Mouse (Mus musculus): ENCODE data around the gene Zfp667. TPM values are rescaled to one million over a fixed set of nuclear protein-coding genes. Genes with fewer than 3 reads are reported as not detected.
"Not testable (repeated sequence)": the region's sequence is repeated elsewhere in the genome, so short reads cannot be mapped to it uniquely, and the experiment has no call there.

The Zfp667 gene
- total RNA-seq, 1 experiment from 2014 or later = 7.8 TPM

DNA sequence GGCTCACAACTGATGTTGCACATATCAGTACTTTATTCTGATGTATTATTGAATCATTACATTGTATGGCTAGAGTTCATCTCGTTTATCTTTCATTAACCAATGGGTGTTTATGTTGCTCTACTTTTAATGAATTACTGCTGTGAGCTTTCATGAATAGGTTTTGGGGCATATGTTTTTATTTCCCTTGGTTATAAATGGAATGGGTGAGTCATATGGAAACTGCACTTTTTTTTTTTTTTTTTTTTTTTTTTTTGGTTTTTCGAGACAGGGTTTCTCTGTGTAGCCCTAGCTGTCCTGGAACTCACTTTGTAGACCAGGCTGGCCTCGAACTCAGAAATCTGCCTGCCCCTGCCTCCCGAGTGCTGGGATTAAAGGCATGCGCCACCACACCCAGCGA is 4.7 kb downstream of the Zfp667 start:
- not testable (repeated sequence) for ATAC-seq (replicated peaks; ENCODE audit: low read depth, poor library complexity, severe bottlenecking)

DNA sequence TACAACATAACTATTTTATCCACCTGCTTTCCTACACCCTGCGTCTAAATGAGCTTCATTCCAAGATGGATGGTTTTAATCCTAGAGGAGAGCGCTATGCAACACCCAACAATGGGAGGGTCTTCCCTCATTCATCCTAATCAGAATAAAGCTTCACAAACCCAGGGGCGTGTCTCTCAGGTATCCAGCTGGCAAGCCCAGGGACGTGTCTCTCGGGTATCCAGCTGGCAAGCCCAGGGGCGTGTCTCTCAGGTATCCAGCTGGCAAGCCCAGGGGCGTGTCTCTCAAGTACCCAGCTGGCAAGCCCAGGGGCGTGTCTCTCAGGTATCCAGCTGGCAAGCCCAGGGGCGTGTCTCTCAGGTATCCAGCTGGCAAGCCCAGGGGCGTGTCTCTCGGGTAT is 14.4 kb downstream of the Zfp667 start:
- not testable (repeated sequence) for ATAC-seq (replicated peaks; ENCODE audit: low read depth, poor library complexity, severe bottlenecking)

DNA sequence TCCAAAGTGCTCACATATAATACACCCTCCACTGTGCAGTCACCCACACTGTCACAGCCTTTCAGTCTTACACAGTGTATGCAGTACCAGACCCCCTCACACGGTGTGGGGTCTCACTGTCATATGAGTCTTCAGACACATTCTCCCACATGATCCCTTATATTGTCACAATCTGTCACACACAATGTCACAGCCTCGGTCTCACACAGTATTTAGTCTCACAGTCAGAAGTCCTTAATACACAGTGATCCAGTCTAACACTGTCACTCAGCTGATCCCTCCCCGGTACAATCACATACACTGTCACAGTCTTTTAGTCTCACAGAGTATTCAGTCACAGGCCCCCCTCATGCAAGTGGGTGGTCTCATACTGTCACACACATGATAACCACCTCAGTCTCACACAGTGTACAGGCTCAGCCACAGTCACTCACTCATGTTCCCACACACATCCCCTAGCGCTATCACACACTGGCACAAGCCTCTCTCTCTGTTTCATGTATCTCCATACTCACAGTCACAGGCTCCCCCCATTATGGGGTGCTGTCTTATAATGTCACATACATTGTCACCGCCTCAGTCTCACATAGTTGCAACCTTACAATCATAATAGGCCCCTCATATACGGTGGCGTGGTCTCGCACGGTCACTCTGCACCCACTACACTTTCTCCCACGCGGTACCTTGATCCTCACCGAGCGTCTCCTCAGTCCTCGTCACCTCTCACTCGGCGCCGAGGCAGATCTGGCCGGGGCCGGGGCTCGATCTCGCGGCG is 44.3 kb downstream of the Zfp667 start:
- ATAC-seq (replicated peaks; ENCODE audit: low read depth, poor library complexity, severe bottlenecking) = peak; percentile 29

DNA sequence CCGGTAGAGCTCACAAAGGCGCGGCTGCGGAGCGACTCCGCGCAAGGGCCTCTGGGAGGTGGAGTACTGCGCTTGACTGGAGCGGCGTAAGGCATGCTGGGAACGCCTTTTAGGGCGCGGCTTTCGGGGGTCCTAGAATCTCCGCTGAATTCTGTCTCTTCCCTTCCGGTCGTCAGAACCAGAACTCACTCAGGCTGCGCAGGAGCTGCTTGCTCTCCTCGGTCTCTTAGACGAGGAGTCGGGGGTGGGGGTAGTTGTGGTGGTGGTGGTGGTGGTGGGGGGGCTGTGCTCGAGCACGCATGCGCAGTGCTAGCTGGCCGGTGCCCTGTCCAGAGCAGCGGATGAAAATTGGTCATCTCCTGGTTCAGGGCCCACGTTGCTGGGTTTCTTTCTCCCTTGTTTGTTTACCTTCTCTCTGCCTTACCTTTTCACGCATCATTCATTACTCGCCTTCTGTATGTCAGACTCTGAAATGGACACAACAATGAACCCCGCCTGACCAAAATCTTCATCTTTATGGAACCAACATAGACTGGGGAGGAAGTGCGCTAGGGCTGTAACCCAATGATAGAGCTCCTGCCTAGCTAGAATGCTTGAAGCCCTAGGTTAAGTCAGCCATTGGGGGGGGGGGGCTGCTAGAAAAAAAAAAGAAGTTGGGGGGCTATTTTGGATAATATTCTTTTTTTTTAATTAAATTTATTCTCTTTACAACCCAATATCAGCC is 45.0 kb downstream of the Zfp667 start, which contains the start of gene Zfp583:
Zfp583 (minus strand) TSS at position 53 of the 724 bp plus-strand sequence.
- peak; percentile 96 for ATAC-seq (replicated peaks; ENCODE audit: low read depth, poor library complexity, severe bottlenecking)

DNA sequence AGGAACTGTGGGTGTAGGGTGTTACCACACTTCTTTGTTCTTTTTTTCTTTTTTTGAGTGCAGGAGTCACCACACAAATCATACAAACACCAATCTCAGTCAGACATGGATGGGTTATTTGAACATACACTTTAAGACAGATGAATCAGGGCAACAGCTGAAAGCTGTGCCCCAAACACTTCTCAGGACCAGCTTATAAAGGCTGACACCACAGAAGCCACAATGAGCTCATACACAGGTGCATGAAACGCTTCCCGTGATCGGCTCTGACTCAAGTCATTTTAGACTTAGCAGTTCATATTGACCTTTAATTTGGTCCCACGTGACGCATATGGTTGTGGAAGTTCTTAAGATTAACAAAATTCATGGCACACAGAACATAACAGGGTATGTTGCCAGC is 53.5 kb downstream of the Zfp667 start:
- no peak for ATAC-seq (replicated peaks; ENCODE audit: low read depth, poor library complexity, severe bottlenecking)

DNA sequence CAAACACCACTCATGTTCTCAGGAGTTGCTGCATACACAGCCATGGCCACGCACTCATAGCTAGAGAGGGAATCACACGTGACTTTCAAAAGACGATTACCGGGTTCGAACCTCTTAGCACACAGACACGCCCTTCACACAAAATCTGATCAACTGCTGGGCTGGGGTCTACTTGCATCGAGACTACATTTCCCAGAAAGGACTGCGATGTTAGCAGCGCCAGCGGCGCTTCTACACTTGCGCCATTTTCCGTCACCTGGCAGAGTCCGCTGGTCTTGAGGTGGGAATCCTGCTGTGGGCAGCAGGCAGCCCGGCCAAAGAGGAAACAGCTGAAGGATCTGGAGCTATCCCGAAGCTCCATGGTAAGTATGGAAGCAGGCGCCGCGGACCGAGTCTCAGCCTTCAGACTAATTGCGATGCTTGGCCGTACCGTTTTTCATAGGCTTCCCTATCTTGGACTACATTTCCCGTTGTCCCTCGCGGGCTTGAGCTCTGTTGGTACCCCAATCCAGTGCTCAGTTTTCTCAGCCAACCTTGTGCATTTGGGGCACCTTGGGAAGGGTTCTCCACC is 57.2 kb downstream of the Zfp667 start, which contains the start of gene Gm3854:
Gm3854 (plus strand) TSS at position 259 of the 571 bp plus-strand sequence.
- peak; percentile 94 for ATAC-seq (replicated peaks; ENCODE audit: low read depth, poor library complexity, severe bottlenecking)

DNA sequence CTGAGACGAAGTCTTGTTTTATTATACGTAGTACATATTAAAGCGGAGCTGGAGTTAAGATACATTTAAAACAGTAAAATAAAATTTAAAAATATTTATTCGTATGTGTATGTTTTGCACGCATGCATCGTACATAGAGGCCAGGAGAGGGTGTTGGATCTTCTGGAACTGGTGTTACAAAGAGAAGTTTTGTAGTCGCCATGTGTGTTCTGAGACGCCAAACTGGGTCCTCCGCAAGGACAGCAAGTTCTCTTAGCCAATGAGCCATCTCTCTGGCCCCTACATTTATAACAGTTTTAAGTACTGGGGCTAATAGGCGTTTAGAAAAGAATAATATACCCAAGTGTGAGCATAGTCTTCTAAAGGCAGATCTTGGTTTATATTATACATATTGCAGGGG is 57.7 kb downstream of the Zfp667 start:
- ATAC-seq (replicated peaks; ENCODE audit: low read depth, poor library complexity, severe bottlenecking) = no peak

Other genes starting within 250 kb of the Zfp667 start
- gene Nlrp4c, start 241.4 kb upstream of the Zfp667 start, total RNA-seq (2017) = not detected in 2 replicates
- gene Zfp787, start 130.6 kb upstream of the Zfp667 start, total RNA-seq (2017) = 20.0 and 25.5 TPM in 2 replicates
- 15.2 and 31.9 TPM in 2 replicates for gene Zfp444, start 114.4 kb upstream of the Zfp667 start, total RNA-seq (2017)
- gene Galp, start 89.5 kb upstream of the Zfp667 start, total RNA-seq (2017) = not detected in 2 replicates
- not detected in 2 replicates for gene Zscan5b, start 64.3 kb upstream of the Zfp667 start, total RNA-seq (2017)
- not detected in 2 replicates for gene Epp13, start 33.9 kb upstream of the Zfp667 start, total RNA-seq (2017)
- gene Zfp583, start 44.7 kb downstream of the Zfp667 start, total RNA-seq (2017) = 3.1 and 3.7 TPM in 2 replicates
- gene Gm3854, start 57.2 kb downstream of the Zfp667 start, total RNA-seq (2017) = 0.39 and 1.2 TPM in 2 replicates
- gene Zfp78, start 76.7 kb downstream of the Zfp667 start, total RNA-seq (2017) = 7.7 and 8.2 TPM in 2 replicates
- 1.4 and 2.1 TPM in 2 replicates for gene Zfp28, start 96.7 kb downstream of the Zfp667 start, total RNA-seq (2017)
- gene Smim17, start 112.1 kb downstream of the Zfp667 start, total RNA-seq (2017) = not detected in 2 replicates
- gene Gm20715, start 123.7 kb downstream of the Zfp667 start, total RNA-seq (2017) = not detected in 2 replicates
- not detected in 2 replicates for gene Olfr1344, start 152.1 kb downstream of the Zfp667 start, total RNA-seq (2017)
- not detected in 2 replicates for gene Olfr1336, start 169.6 kb downstream of the Zfp667 start, total RNA-seq (2017)
- not detected in 2 replicates for gene Olfr1346, start 180.5 kb downstream of the Zfp667 start, total RNA-seq (2017)
- gene Olfr5, start 200.4 kb downstream of the Zfp667 start, total RNA-seq (2017) = not detected in 2 replicates
- not detected in 2 replicates for gene Olfr1347, start 213.2 kb downstream of the Zfp667 start, total RNA-seq (2017)
- gene Olfr1348, start 222.2 kb downstream of the Zfp667 start, total RNA-seq (2017) = not detected in 2 replicates
- not detected in 2 replicates for gene Olfr1349, start 236.4 kb downstream of the Zfp667 start, total RNA-seq (2017)